Mouse (Mus musculus) stomach, postnatal 0 days (tissue): ENCODE data around the gene Frmd4b.

Experiments
- CTCF ChIP-seq: IDR thresholded peaks from 2 replicates; pipeline ENCODE4 v1.5.1; 2016; ENCODE audit warnings: antibody characterized with exemption, low read depth, mild to moderate bottlenecking, moderate library complexity
- EP300 ChIP-seq: optimal IDR thresholded peaks from 2 replicates; pipeline ENCODE3; 2016; ENCODE audit warnings: antibody characterized with exemption

- no peak for TF ChIP-seq CTCF
- TF ChIP-seq EP300 = no peak
Measured at GRCm38 (mm10) chr6:97355141-97355540, 262.2 kb downstream of the Frmd4b start.
